Mouse (Mus musculus) CH12.LX (cell line): ENCODE results near the gene Gm43191.

Experiments
- CHD2 ChIP-seq: IDR thresholded peaks from 2 replicates; pipeline ENCODE4 v1.6.1; 2011; ENCODE audit warnings: low read length, improper control_type of control experiment
- CTCF ChIP-seq, 2 experiments: IDR thresholded peaks in 1 of 2; conservative IDR thresholded peaks in 1 of 2; 2 replicates each; pipeline ENCODE4 v1.5.1; 2011 to 2012; ENCODE audit warnings: low read depth in 2 of 2, low read length in 2 of 2, improper control_type of control experiment in 1 of 2, inconsistent platforms in 1 of 2, mild to moderate bottlenecking in 1 of 2, moderate library complexity in 1 of 2
- EP300 ChIP-seq: IDR thresholded peaks from 2 replicates; pipeline ENCODE4 v1.6.1; 2011; ENCODE audit warnings: low read length, improper control_type of control experiment
- HCFC1 ChIP-seq: IDR thresholded peaks from 2 replicates; pipeline ENCODE4 v1.6.1; 2012; ENCODE audit warnings: low read depth, mild to moderate bottlenecking, inconsistent platforms, low read length, improper control_type of control experiment
- IRF4 ChIP-seq: IDR thresholded peaks from 2 replicates; pipeline ENCODE4 v1.6.1; 2014; ENCODE audit warnings: low read depth, mild to moderate bottlenecking, inconsistent platforms, low read length, improper control_type of control experiment
- JUND ChIP-seq: conservative IDR thresholded peaks from 2 replicates; pipeline ENCODE4 v1.6.1; 2011; ENCODE audit warnings: low read depth, low read length, improper control_type of control experiment
- MAX ChIP-seq: IDR thresholded peaks from 2 replicates; pipeline ENCODE4 v1.6.1; 2011; ENCODE audit warnings: low read length, improper control_type of control experiment
- MEF2A ChIP-seq: IDR thresholded peaks from 2 replicates; pipeline ENCODE4 v1.6.1; 2014; ENCODE audit warnings: low read depth, mild to moderate bottlenecking, inconsistent platforms, low read length, improper control_type of control experiment, borderline replicate concordance
- MYC ChIP-seq: IDR thresholded peaks from 2 replicates; pipeline ENCODE4 v1.6.1; 2011; ENCODE audit warnings: low read depth, mild to moderate bottlenecking, improper control_type of control experiment, low read length
- POLR2A ChIP-seq: IDR thresholded peaks from 2 replicates; pipeline ENCODE4 v1.6.1; 2011; ENCODE audit warnings: low read depth, mild to moderate bottlenecking, improper control_type of control experiment, low read length
- USF1 ChIP-seq: IDR thresholded peaks from 2 replicates; pipeline ENCODE4 v1.6.1; 2014; ENCODE audit warnings: low read depth, mild to moderate bottlenecking, inconsistent platforms, low read length, improper control_type of control experiment
- ZKSCAN1 ChIP-seq: IDR thresholded peaks from 2 replicates; pipeline ENCODE4 v1.6.1; 2012; ENCODE audit warnings: low read depth, inconsistent platforms, low read length, improper control_type of control experiment, borderline replicate concordance
- ZMIZ1 ChIP-seq: IDR thresholded peaks from 2 replicates; pipeline ENCODE4 v1.6.1; 2012; ENCODE audit warnings: low read depth, mild to moderate bottlenecking, inconsistent platforms, low read length, improper control_type of control experiment
- ZNF384 ChIP-seq: IDR thresholded peaks from 2 replicates; pipeline ENCODE4 v1.6.1; 2012; ENCODE audit warnings: low read depth, low read length, improper control_type of control experiment, inconsistent platforms

GRCm38 (mm10) chr3:116638572-116638971 is 42.5 kb downstream of the Gm43191 start:
- TF ChIP-seq CTCF (conservative IDR thresholded peaks at IDR 0.05 in 1 of 2, IDR thresholded peaks at IDR 0.05 in 1 of 2; ENCODE audit: low read depth in 2 of 2, low read length in 2 of 2) (no peak), POLR2A (no peak), IRF4 (no peak), ZMIZ1 (no peak), JUND (no peak), USF1 (no peak), EP300 (no peak), HCFC1 (no peak), MAX (no peak), ZNF384 (no peak), MYC (no peak), ZKSCAN1 (no peak), CHD2 (no peak), MEF2A (no peak)
